Mouse (Mus musculus) lung, postnatal 0 days (tissue): ENCODE measurements at regions not wholly inside any gene's neighbourhood (a gene's known extent, or its start where the extent isn't known, plus 50 kb on each side); places are given as distances from the start of the nearest gene placed in this dataset.

Source experiments
- CTCF ChIP-seq: IDR thresholded peaks from 2 replicates; pipeline ENCODE4 v1.5.1; 2016; ENCODE audit warnings: antibody characterized with exemption, mild to moderate bottlenecking
- EP300 ChIP-seq: IDR thresholded peaks from 2 replicates; pipeline ENCODE4 v1.6.1; 2016; ENCODE audit warnings: antibody characterized with exemption, mild to moderate bottlenecking, control low read depth

DNA sequence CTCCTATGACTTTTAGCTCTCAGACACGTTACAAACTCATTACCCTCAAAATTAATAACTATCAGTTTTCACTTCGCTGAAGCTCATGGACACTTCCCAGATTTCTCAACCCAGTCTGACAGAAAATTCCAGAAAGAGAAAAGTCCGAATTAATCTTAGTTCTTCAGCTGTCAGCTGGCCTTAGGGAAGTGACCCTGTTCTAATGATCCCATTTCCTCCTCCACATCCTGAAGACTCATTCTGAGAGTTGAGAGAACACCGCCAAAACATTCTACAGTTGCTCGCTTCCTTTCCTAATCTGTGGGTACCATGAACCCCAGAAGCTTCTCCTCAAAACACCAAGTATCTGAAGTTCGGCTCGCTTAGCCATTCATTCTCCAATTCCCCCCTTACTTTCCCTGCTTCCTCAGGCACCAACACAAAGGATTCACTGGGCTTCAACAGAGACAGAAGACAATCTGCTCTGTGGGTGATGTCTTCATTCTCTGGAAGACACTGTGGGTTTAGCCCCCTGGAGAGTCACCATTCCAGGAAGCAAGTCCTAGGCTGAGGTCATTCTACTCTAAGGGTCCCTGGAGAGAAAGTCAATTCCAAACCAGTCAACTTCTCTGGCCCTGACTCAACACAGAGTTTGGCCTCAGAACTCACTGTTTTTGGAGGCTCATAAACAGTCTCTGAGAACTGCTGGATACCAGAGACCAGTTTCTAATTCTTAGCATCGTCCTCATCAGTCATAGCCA, 81.2 kb downstream of the Polr2m start:
- TF ChIP-seq CTCF (no peak), EP300 (no peak)
